Mouse (Mus musculus) heart, postnatal 0 days (tissue): ENCODE measurements around the gene Camkv. TPM values are rescaled to one million over a fixed set of nuclear protein-coding genes. Genes with fewer than 3 reads are reported as not detected.

Source experiments
- ATAC-seq: fragments of 200-750 bp; cut with Nextera tagmentation; 2 replicates; pipeline ENCODE4 v1.8.0; 2017; ENCODE audit warnings: low read depth, moderate number of reproducible peaks, moderate library complexity; ENCODE audit not compliant: insufficient read depth
- DNase-seq: peaks from one replicate; pipeline ENCODE4 v3.0.0-alpha.2; 2016; ENCODE audit warnings: low spot score
- H3K27ac ChIP-seq: fragments of 300-500 bp; sonication (generic); 2 replicates; pipeline ENCODE4 v1.5.1; 2014; ENCODE audit warnings: low read depth, mild to moderate bottlenecking
- H3K27me3 ChIP-seq: fragments of 300-500 bp; sonication (generic); 2 replicates; pipeline ENCODE4 v1.6.1; 2014; ENCODE audit warnings: low read length, mixed read lengths; ENCODE audit not compliant: control insufficient read depth, insufficient read depth
- H3K36me3 ChIP-seq: fragments of 300-500 bp; sonication (generic); replicated peaks from 2 replicates; pipeline ENCODE4 v1.6.1; 2014; ENCODE audit warnings: low read length, mixed read lengths; ENCODE audit not compliant: control insufficient read depth, insufficient read depth
- H3K4me1 ChIP-seq: fragments of 300-500 bp; sonication (generic); 2 replicates; pipeline ENCODE4 v1.6.1; 2014; ENCODE audit warnings: antibody characterized with exemption; ENCODE audit not compliant: control insufficient read depth, insufficient read depth
- H3K4me2 ChIP-seq: fragments of 300-500 bp; sonication (generic); 2 replicates; pipeline ENCODE4 v1.6.1; 2014; ENCODE audit warnings: low read depth, mild to moderate bottlenecking, low read length, moderate library complexity
- H3K4me3 ChIP-seq: fragments of 300-500 bp; sonication (generic); 2 replicates; pipeline ENCODE4 v1.5.1; 2014; ENCODE audit warnings: low read depth, low read length
- H3K9ac ChIP-seq: fragments of 300-500 bp; sonication (generic); replicated peaks from 2 replicates; pipeline ENCODE4 v1.6.1; 2014; ENCODE audit warnings: low read depth, low read length, mixed read lengths
- H3K9me3 ChIP-seq: fragments of 300-500 bp; sonication (generic); replicated peaks from 2 replicates; pipeline ENCODE4 v1.6.1; 2016; ENCODE audit warnings: low read length; ENCODE audit not compliant: control insufficient read depth
- CTCF ChIP-seq: IDR thresholded peaks from 2 replicates; pipeline ENCODE4 v1.5.1; 2016; ENCODE audit warnings: antibody characterized with exemption, control low read depth, low read depth
- EP300 ChIP-seq: IDR thresholded peaks from 2 replicates; pipeline ENCODE4 v1.6.1; 2016; ENCODE audit warnings: antibody characterized with exemption, low read depth
- WGBS: fragments of 180-500 bp; shearing (Covaris S2); extraction: QIAGEN DNeasy Blood & Tissue Kit; methylation state at CpG from one replicate; pipeline ENCODE4 v1.1.7; 2014; 5-methylcytosine and 5-hydroxymethylcytosine counted together
- polyA plus RNA-seq: library from polyadenylated mRNA; unstranded; fragments of >200 nt; fragmentation: Nextera tagmentation; extraction: Ambion mirVana; gene quantifications from 2 replicates; pipeline ENCODE4 v1.2.1, GENCODE M21; 2015
- total RNA-seq: library from RNA; depleted of rRNA; stranded (reverse); fragments of >200 nt; gene quantifications from 2 replicates; pipeline ENCODE4 v1.2.3, GENCODE M21; 2014; ENCODE audit warnings: low replicate concordance; rRNA removed

Gene Camkv
- total RNA-seq (0.15 TPM in 1 of 2 replicates, not detected in the other), polyA plus RNA-seq (0.03 TPM in 1 of 2 replicates, not detected in the other)

GRCm38 (mm10) chr9:107935374-107935773 lies at the start of gene Camkv:
Gene Camkv (plus strand): TSS chr9:107935674.
- Histone ChIP-seq H3K27me3 (peaks cover 43% of the 10 kb centered on the region), H3K4me3 (peak within 1 kb of the TSS; percentile 49), H3K9me3 (no peaks in the 10 kb centered on the region), H3K4me1 (peaks cover 8% of the 10 kb centered on the region), H3K36me3 (no peaks in the 10 kb centered on the region), H3K27ac (no peak within 1 kb of the TSS), H3K9ac (peak within 1 kb of the TSS; percentile 40; the same call in 1 of the 2 replicates), H3K4me2 (peak within 1 kb of the TSS; percentile 77)
- TF ChIP-seq EP300 (no peak), CTCF (no peak)
- no peak for DNase-seq
- no peak for ATAC-seq
- WGBS: 26% methylated on average over 3 of the region's 3 CpGs

GRCm38 (mm10) chr9:107887804-107888266 lies 47.6 kb upstream of the Camkv start, which contains the start of gene Mon1a:
Gene Mon1a (plus strand): TSS chr9:107888151.
- DNase-seq (peak; percentile 79), ATAC-seq (peak; percentile 98)
- Histone ChIP-seq H3K4me2 (peak within 1 kb of the TSS; percentile 72), H3K4me3 (peak within 1 kb of the TSS; percentile 60), H3K27me3 (0 out of 2 replicates have a peak, but pooled peaks cover 7% of the 10 kb centered on the region), H3K4me1 (no peaks in the 10 kb centered on the region), H3K27ac (peak within 1 kb of the TSS; percentile 46), H3K9me3 (no peaks in the 10 kb centered on the region), H3K9ac (peak within 1 kb of the TSS; percentile 57), H3K36me3 (0 out of 2 replicates have a peak, but pooled peaks cover 2% of the 10 kb centered on the region)
- under 1% methylated on average over 28 of the region's 28 CpGs for WGBS
- no peak for TF ChIP-seq EP300
- peak; percentile 20; the same call in 1 of the 2 replicates for TF ChIP-seq CTCF

GRCm38 (mm10) chr9:107888267-107888850 lies 47.1 kb upstream of the Camkv start:
- 0 out of 2 replicates have a peak, but pooled peaks cover 3% of the 10 kb centered on the region for H3K36me3 ChIP-seq
- no peaks in the 10 kb centered on the region for H3K9me3 ChIP-seq
- peak overlapping the region; percentile 57 for H3K9ac ChIP-seq
- ATAC-seq (peak; percentile 50), DNase-seq (peak; percentile 52)
- TF ChIP-seq CTCF: no peak
- no peak for TF ChIP-seq EP300
- H3K4me2 ChIP-seq: peak overlapping the region; percentile 72
- peak overlapping the region; percentile 46; the same call in 1 of the 2 replicates for H3K27ac ChIP-seq
- 2% methylated on average over 18 of the region's 18 CpGs for WGBS
- H3K27me3 ChIP-seq: 0 out of 2 replicates have a peak, but pooled peaks cover 7% of the 10 kb centered on the region
- peak overlapping the region; percentile 60 for H3K4me3 ChIP-seq
- H3K4me1 ChIP-seq: no peaks in the 10 kb centered on the region

DNA sequence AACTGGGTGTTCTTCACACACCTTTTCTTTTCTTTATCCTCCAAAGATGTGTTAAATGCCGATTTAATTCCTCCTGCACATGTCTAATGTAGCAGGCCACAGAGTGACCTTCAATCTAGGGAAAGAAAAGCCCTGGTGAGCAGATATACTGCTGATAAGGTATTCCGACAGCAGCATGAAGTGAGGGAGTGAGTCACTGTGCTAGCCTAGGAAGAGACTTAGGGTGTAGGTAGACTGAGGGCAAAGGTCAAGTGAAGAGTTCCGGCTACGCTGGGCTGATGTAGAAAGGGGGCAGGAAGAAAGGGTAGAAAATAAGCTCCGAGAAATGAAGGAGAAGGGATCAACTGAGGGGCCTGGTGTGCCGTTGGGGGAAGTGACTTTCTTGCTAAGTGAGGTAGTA lies 45.2 kb upstream of the Camkv start:
- DNase-seq: no peak
- no peak for ATAC-seq
- 80% methylated on average over 6 of the region's 6 CpGs for WGBS
- Histone ChIP-seq H3K27me3 (0 out of 2 replicates have a peak, but pooled peaks cover 7% of the 10 kb centered on the region), H3K4me1 (no peaks in the 10 kb centered on the region), H3K4me3 (no peak overlapping the region), H3K9me3 (no peaks in the 10 kb centered on the region), H3K4me2 (no peak overlapping the region), H3K36me3 (0 out of 2 replicates have a peak, but pooled peaks cover 3% of the 10 kb centered on the region), H3K9ac (no peak overlapping the region), H3K27ac (no peak overlapping the region)
- TF ChIP-seq EP300: no peak
- TF ChIP-seq CTCF: no peak

- H3K4me3 ChIP-seq: no peak overlapping the region
- no peaks in the 10 kb centered on the region for H3K9me3 ChIP-seq
- TF ChIP-seq CTCF: peak; percentile 9; the same call in 1 of the 2 replicates
- TF ChIP-seq EP300: no peak
- no peaks in the 10 kb centered on the region for H3K4me1 ChIP-seq
- no peak overlapping the region for H3K27ac ChIP-seq
- 97% methylated on average over 1 of the region's 1 CpGs for WGBS
- H3K36me3 ChIP-seq: 0 out of 2 replicates have a peak, but pooled peaks cover 3% of the 10 kb centered on the region
- DNase-seq (no peak), ATAC-seq (no peak)
- H3K4me2 ChIP-seq: no peak overlapping the region
- no peak overlapping the region for H3K9ac ChIP-seq
- 0 out of 2 replicates have a peak, but pooled peaks cover 4% of the 10 kb centered on the region for H3K27me3 ChIP-seq
Measured at GRCm38 (mm10) chr9:107891023-107891422, 44.5 kb upstream of the Camkv start.
